In genomic region chr7:55734483-55734882, GRCm38 (mm10) we compare ENCODE assay signal across 15 mouse cellular contexts. TPM values are rescaled to one million over a fixed set of nuclear protein-coding genes. Genes with fewer than 3 reads are reported as not detected.
DNase-seq lines count a peak whose midpoint lies in the region; ATAC-seq and TF ChIP-seq lines count a peak whose summit lies in the region.
"Had no signal": no experiment of that assay in that cellular context is flagged by ENCODE, and none has a peak within 500 bp of the region (broad histone marks: within the 10 kb centered on the region; RNA-seq: fewer than 3 reads in every experiment).

No protein-coding gene starts in this region.

- ATAC-seq in forebrain, postnatal 0 days = no peak
- no peak for ATAC-seq in forebrain, embryonic 14.5 days
- no peak for ATAC-seq in lung, embryonic 14.5 days (ENCODE audit: insufficient read depth)
- ATAC-seq in megakaryocyte, adult 5-6 weeks (ENCODE audit: poor library complexity, severe bottlenecking) = peak; percentile 47

- H3K9me3 ChIP-seq in forebrain, postnatal 0 days (ENCODE audit: low read length) = no peaks in the 10 kb centered on the region
- H3K9me3 ChIP-seq in forebrain, embryonic 14.5 days (replicated peaks; ENCODE audit: control insufficient read depth, low read length) = no peaks in the 10 kb centered on the region
- H3K9me3 ChIP-seq in lung, embryonic 14.5 days (ENCODE audit: low read depth, low read length) = no peaks in the 10 kb centered on the region
- H3K9me3 ChIP-seq: neural tube, embryonic 12.5 days; stomach, embryonic 15.5 days had no signal

- intact Hi-C loops in left cerebral cortex, postnatal 25 days (cut with DNase I) = loop anchor here (10.0 kb wide), 2 partner anchors 550 to 1000 kb away; no protein-coding TSS in a partner anchor

- no peak overlapping the region for H3K27ac ChIP-seq in forebrain, postnatal 0 days (ENCODE audit: low read depth, low read length)
- no peak overlapping the region for H3K27ac ChIP-seq in forebrain, embryonic 14.5 days (ENCODE audit: low read depth, low read length)
- H3K27ac ChIP-seq in lung, embryonic 14.5 days (ENCODE audit: low read depth) = no peak overlapping the region
- H3K27ac ChIP-seq: neural tube, embryonic 12.5 days; stomach, embryonic 15.5 days had no signal

- no peaks in the 10 kb centered on the region for H3K4me1 ChIP-seq in forebrain, postnatal 0 days (ENCODE audit: insufficient read depth)
- H3K4me1 ChIP-seq in forebrain, embryonic 14.5 days (ENCODE audit: control insufficient read depth, insufficient read depth, low read length) = no peaks in the 10 kb centered on the region
- H3K4me1 ChIP-seq in lung, embryonic 14.5 days (ENCODE audit: insufficient read depth) = no peaks in the 10 kb centered on the region
- H3K4me1 ChIP-seq: neural tube, embryonic 12.5 days; stomach, embryonic 15.5 days had no signal

- H3K36me3 ChIP-seq in forebrain, postnatal 0 days (ENCODE audit: insufficient read depth) = no peaks in the 10 kb centered on the region
- H3K36me3 ChIP-seq in forebrain, embryonic 14.5 days (ENCODE audit: control insufficient read depth, insufficient read depth, low read length) = no peaks in the 10 kb centered on the region
- no peaks in the 10 kb centered on the region for H3K36me3 ChIP-seq in lung, embryonic 14.5 days (ENCODE audit: insufficient read depth)
- H3K36me3 ChIP-seq: neural tube, embryonic 12.5 days; stomach, embryonic 15.5 days had no signal

- no peak overlapping the region for H3K9ac ChIP-seq in forebrain, postnatal 0 days
- H3K9ac ChIP-seq in forebrain, embryonic 14.5 days (ENCODE audit: low read length) = no peak overlapping the region
- H3K9ac ChIP-seq in lung, embryonic 14.5 days = no peak overlapping the region
- H3K9ac ChIP-seq: neural tube, embryonic 12.5 days; stomach, embryonic 15.5 days had no signal

- peak; percentile 46 for TF ChIP-seq CTCF in forebrain, postnatal 0 days (IDR thresholded peaks at IDR 0.05; ENCODE audit: low read depth)
- TF ChIP-seq CTCF in lung, embryonic 14.5 days (IDR thresholded peaks at IDR 0.05; ENCODE audit: low read depth) = peak; percentile 36

- H3K27me3 ChIP-seq in forebrain, postnatal 0 days (ENCODE audit: insufficient read depth, low read length) = no peaks in the 10 kb centered on the region
- H3K27me3 ChIP-seq in forebrain, embryonic 14.5 days (replicated peaks; ENCODE audit: control insufficient read depth, insufficient read depth, low read length) = no peaks in the 10 kb centered on the region
- no peaks in the 10 kb centered on the region for H3K27me3 ChIP-seq in lung, embryonic 14.5 days (ENCODE audit: insufficient read depth, low read length)
- H3K27me3 ChIP-seq: neural tube, embryonic 12.5 days; stomach, embryonic 15.5 days had no signal

- no peak for DNase-seq in forebrain, postnatal 0 days
- DNase-seq in forebrain, embryonic 14.5 days (ENCODE audit: low spot score) = no peak
- DNase-seq in lung, embryonic 14.5 days = no peak
- no peak for DNase-seq in lung, postnatal 4 days
- DNase-seq in ES-CJ7 (ENCODE audit: low read depth, low spot score) = peak; percentile 57
- no peak for DNase-seq in left cerebral cortex, postnatal 25 days (ENCODE audit: low spot score in 2 of 2)
- no peak for DNase-seq in thymus, postnatal 25 days
- DNase-seq: gastrocnemius, postnatal 10 days; heart, postnatal 36 days; lung, postnatal 14 days had no signal

- 85% methylated on average over 2 of the region's 2 CpGs for WGBS in forebrain, postnatal 0 days
- 91% methylated on average over 2 of the region's 2 CpGs for WGBS in forebrain, embryonic 14.5 days
- 88% methylated on average over 2 of the region's 2 CpGs for WGBS in lung, embryonic 14.5 days

- H3K4me2 ChIP-seq in forebrain, postnatal 0 days (ENCODE audit: low read depth) = no peak overlapping the region
- H3K4me2 ChIP-seq in forebrain, embryonic 14.5 days (ENCODE audit: low read length) = no peak overlapping the region
- no peak overlapping the region for H3K4me2 ChIP-seq in lung, embryonic 14.5 days
- H3K4me2 ChIP-seq: heart, embryonic 11.5 days; liver, embryonic 11.5 days; neural tube, embryonic 12.5 days; stomach, embryonic 15.5 days had no signal

- no peak overlapping the region for H3K4me3 ChIP-seq in forebrain, postnatal 0 days (ENCODE audit: low read depth, low read length)
- no peak overlapping the region for H3K4me3 ChIP-seq in forebrain, embryonic 14.5 days (ENCODE audit: low read depth, low read length)
- no peak overlapping the region for H3K4me3 ChIP-seq in lung, embryonic 14.5 days (ENCODE audit: low read depth, low read length)
- H3K4me3 ChIP-seq: neural tube, embryonic 12.5 days; stomach, embryonic 15.5 days had no signal

RNA-seq across cellular contexts. Expression of gene Siglech, which starts 33.5 kb away (rescaled TPM):
- total RNA-seq in forebrain, postnatal 0 days (2014; rRNA removed) = 2.3 and 6.3 TPM in 2 replicates
- polyA plus RNA-seq in forebrain, postnatal 0 days (2015; fragmentation: Nextera tagmentation; extraction: Ambion mirVana) = 3.1 and 3.6 TPM in 2 replicates
- 2.8 and 2.9 TPM in 2 replicates for polyA plus RNA-seq in forebrain, embryonic 14.5 days (2014; fragmentation: Nextera tagmentation; extraction: Ambion mirVana)
- polyA plus RNA-seq in lung, embryonic 14.5 days (2014; fragmentation: Nextera tagmentation; extraction: Ambion mirVana) = 0.39 and 0.66 TPM in 2 replicates
- 13.0 and 19.3 TPM in 2 replicates for total RNA-seq in megakaryocyte, adult 5-6 weeks (2015)
- 10.1 and 13.4 TPM in 2 replicates for total RNA-seq in megakaryocyte, adult 5-6 weeks (2017)
- 10 to 100 TPM; 15.1 to 15.7 TPM for total RNA-seq in left cerebral cortex, postnatal 25 days (2021)

RNA-seq across cellular contexts. Expression of gene Tubgcp5, which starts 59.5 kb away (rescaled TPM):
- 22.3 and 27.4 TPM in 2 replicates for total RNA-seq in forebrain, postnatal 0 days (2014; rRNA removed)
- polyA plus RNA-seq in forebrain, postnatal 0 days (2015; fragmentation: Nextera tagmentation; extraction: Ambion mirVana) = 14.8 and 21.1 TPM in 2 replicates
- 31.2 and 32.5 TPM in 2 replicates for polyA plus RNA-seq in forebrain, embryonic 14.5 days (2014; fragmentation: Nextera tagmentation; extraction: Ambion mirVana)
- 30.9 and 32.3 TPM in 2 replicates for polyA plus RNA-seq in lung, embryonic 14.5 days (2014; fragmentation: Nextera tagmentation; extraction: Ambion mirVana)
- 33.9 and 45.8 TPM in 2 replicates for total RNA-seq in megakaryocyte, adult 5-6 weeks (2015)
- 27.9 and 34.2 TPM in 2 replicates for total RNA-seq in megakaryocyte, adult 5-6 weeks (2017)
- total RNA-seq in left cerebral cortex, postnatal 25 days (2021) = 10 to 100 TPM; 30.1 to 32.9 TPM
